Mouse (Mus musculus) brown adipose tissue, adult 24 weeks (tissue): ENCODE results near the gene Gm20662. TPM values are rescaled to one million over a fixed set of nuclear protein-coding genes. Genes with fewer than 3 reads are reported as not detected.
A peak's percentile ranks its signal among the peaks of the same experiment; 100 is the strongest.

Experiments
- H3K27ac ChIP-seq: fragments of 200-500 bp; replicated peaks from 2 replicates; pipeline ENCODE4 v1.5.1; 2012; ENCODE audit warnings: low read depth, mild to moderate bottlenecking, low read length
- H3K4me1 ChIP-seq: fragments of 200-500 bp; 2 replicates; pipeline ENCODE4 v1.6.1; 2012; ENCODE audit warnings: low read length, mixed read lengths; ENCODE audit not compliant: control insufficient read depth, insufficient read depth, insufficient read length
- H3K4me3 ChIP-seq: fragments of 200-500 bp; 2 replicates; pipeline ENCODE4 v1.5.1; 2012; ENCODE audit warnings: low read depth, mild to moderate bottlenecking, low read length, moderate library complexity; ENCODE audit not compliant: insufficient read depth
- polyA plus RNA-seq: library from polyadenylated mRNA; stranded (reverse); fragments of >200 nt; gene quantifications from 2 replicates; pipeline ENCODE4 v1.2.4, GENCODE M21; 2012; ENCODE audit not compliant: missing spikeins, insufficient read depth, insufficient read length

The Gm20662 gene
- polyA plus RNA-seq, 1 experiment: not detected

DNA sequence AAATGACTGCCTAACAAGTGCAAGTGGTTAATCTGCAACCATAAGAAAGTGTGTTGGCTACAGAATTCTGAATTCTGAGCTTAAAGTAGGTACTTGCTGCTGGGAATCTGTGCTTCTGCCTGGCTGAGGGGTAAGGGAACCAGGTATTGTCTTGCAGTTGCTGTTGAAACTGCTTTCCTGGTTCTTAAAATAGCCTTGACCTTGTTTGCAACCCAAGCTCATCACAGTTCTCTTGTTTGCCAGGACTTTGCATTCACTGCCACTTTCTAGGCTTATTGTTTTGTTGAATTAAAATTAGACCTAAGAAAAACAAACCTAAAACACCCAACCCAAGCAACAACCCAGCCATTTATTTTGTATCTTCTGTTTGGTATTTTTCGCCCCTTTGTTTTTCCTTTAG, 24.6 kb downstream of the Gm20662 start:
- 0 out of 2 replicates have a peak overlapping the region, but pooled peaks have one; percentile 3 for H3K27ac ChIP-seq
- H3K4me3 ChIP-seq: no peak overlapping the region

DNA sequence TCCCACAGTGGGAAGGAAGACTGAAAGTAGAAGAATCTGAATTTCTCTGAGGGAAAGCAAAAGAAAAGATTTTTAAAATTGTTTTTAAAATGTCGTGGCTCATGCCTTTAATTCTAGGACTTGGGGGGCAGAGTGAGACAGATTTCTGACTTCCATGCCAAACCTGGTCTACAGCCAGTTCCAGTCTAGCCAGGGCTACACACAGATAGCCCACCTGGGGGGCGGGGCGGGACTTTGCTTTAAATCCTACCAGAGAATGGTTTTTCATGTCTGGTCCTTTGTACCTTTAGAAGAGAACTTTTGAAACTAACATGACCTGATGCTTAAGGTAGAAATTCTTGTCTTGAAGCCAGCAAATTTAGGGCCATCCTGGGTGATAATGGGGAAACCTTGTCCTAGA, 27.1 kb downstream of the Gm20662 start:
- no peak overlapping the region for H3K27ac ChIP-seq
- no peaks in the 10 kb centered on the region; the same call in 1 of the 2 replicates for H3K4me1 ChIP-seq
- no peak overlapping the region for H3K4me3 ChIP-seq

More for the DNA sequence above, 24.6 kb downstream of the Gm20662 start:
- no peaks in the 10 kb centered on the region; the same call in 1 of the 2 replicates for H3K4me1 ChIP-seq

DNA sequence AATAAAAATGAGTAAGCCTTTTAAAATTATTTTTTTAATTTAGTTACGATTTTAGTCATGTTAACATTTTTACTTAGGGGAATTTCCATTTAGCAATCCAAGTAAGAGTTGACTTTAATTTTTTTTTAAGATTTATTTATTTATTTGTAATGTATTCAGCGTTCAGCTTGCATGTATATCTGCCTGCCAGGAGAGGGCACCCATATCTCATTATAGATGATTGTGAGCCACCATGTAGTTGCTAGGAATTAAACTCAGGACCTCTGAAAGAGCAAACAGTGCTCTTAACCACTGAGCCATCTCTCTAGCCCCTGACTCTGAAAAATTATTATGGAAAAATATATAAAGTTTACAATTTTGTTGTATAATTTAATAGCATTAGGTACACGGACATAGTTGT, 30.4 kb downstream of the Gm20662 start:
- Histone ChIP-seq H3K4me1 (no peaks in the 10 kb centered on the region), H3K27ac (no peak overlapping the region), H3K4me3 (no peak overlapping the region)

DNA sequence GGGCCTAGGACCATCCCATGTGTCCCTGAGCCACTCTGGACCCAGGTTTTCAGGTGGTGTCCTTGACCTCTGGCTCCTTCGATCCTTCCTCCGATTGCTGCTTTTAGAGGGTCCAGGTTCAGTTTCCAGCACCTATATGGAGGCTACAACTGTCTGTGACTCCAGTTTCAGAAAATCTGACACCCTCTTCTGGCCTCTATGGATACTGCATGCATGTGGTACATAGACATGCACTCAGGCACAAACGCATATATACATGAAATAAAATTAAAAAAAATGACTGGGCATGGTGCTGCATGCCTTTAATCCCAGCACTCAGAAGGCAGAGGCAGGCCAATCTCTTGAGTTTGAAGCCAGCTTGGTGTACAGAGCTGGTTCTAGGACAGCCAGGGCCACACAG, 31.7 kb downstream of the Gm20662 start:
- Histone ChIP-seq H3K4me3 (no peak overlapping the region), H3K27ac (no peak overlapping the region), H3K4me1 (no peaks in the 10 kb centered on the region)

GRCm38 (mm10) chr9:108032126-108032525, 36.0 kb downstream of the Gm20662 start:
- no peak overlapping the region for H3K4me3 ChIP-seq
- no peak overlapping the region for H3K27ac ChIP-seq
- H3K4me1 ChIP-seq: peaks cover 5% of the 10 kb centered on the region; the same call in 1 of the 2 replicates

DNA sequence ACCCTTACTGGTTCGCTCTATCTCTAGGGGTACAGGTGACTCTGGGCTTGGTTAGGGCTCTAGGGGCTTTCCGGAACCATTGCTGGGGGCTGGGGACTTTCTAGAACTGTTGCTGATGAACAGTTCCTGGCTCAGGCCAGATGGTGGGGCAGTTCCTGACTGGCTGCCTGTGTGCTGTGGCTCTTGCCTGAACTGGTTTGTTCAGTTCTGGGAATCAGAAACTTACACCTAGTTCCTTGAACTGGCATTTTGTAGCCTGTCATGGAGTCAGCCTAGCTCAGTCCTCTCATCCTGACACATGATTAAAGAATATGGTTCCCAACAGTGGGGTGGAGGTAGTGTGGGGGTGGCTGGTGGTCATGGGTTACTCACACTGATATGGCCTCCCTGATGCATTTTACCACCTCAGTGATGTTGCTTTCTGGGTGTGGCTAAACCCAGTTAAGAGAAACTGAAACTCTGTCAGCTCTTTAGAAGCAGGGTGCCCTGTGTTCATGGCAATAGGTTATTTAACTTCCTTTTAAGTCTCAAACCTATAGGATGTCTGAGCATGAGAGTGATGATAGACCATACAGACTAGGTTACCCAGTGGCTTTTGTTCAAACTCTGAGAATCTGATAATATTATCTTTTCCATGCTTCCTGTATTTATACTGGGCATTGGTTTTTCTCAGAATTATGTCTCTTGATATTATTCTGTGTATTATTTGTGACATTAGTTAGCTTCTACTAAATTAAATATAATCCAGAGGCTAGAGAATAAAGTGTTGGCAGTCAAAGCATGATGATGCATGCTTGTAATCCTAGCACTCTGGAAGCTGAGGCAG, 39.4 kb downstream of the Gm20662 start:
- H3K4me3 ChIP-seq: no peak overlapping the region
- H3K4me1 ChIP-seq: peaks cover 5% of the 10 kb centered on the region; the same call in 1 of the 2 replicates

DNA sequence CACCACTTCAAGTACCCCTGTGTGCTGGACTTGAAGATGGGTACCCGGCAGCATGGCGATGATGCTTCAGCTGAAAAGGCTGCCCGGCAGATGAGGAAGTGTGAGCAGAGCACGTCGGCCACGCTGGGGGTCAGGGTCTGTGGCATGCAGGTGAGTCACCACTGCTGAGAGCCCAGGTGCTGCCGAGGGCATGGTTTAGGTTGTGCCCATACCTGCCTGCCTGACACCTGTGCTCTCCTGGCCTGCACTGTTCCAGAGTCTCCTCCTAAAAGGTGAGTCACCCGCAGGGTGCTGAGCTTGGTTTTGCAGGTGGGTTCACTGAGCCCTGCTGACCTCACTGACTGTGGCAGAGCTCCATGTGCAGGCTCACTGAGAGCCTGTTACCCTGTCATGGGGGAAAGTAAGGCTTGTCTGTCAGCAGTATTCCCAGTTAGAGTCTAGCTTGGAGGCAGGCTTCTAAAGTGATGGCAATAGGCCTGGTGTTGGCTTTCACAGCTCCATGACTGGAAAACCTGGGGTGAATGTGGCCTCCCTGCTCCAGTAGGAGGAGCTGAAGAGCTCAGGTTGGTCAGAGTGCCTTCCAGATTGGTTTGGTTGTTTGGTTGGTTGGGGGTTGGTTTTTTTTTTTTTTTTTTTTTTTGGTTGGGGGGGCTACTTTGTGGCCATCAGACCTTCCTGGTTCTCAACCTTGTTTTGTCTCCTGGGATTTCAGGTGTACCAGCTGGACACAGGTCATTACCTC, 48.8 kb downstream of the Gm20662 start:
- no peaks in the 10 kb centered on the region; the same call in 1 of the 2 replicates for H3K4me1 ChIP-seq
- H3K27ac ChIP-seq: no peak overlapping the region
- no peak overlapping the region for H3K4me3 ChIP-seq

More for the DNA sequence above, 39.4 kb downstream of the Gm20662 start:
- no peak overlapping the region for H3K27ac ChIP-seq

GRCm38 (mm10) chr9:108046582-108046981, 50.4 kb downstream of the Gm20662 start:
- Histone ChIP-seq H3K4me1 (no peaks in the 10 kb centered on the region; the same call in 1 of the 2 replicates), H3K27ac (no peak overlapping the region), H3K4me3 (no peak overlapping the region)

- peak overlapping the region; percentile 52; the same call in 1 of the 2 replicates for H3K4me3 ChIP-seq
- H3K4me1 ChIP-seq: no peaks in the 10 kb centered on the region; the same call in 1 of the 2 replicates
- no peak overlapping the region for H3K27ac ChIP-seq
These were observed 51.7 kb downstream of the Gm20662 start for GRCm38 (mm10) chr9:108047601-108048565.

- no peak overlapping the region for H3K27ac ChIP-seq
- peak overlapping the region; percentile 52 for H3K4me3 ChIP-seq
These were observed 52.4 kb downstream of the Gm20662 start for GRCm38 (mm10) chr9:108048566-108048955.

DNA sequence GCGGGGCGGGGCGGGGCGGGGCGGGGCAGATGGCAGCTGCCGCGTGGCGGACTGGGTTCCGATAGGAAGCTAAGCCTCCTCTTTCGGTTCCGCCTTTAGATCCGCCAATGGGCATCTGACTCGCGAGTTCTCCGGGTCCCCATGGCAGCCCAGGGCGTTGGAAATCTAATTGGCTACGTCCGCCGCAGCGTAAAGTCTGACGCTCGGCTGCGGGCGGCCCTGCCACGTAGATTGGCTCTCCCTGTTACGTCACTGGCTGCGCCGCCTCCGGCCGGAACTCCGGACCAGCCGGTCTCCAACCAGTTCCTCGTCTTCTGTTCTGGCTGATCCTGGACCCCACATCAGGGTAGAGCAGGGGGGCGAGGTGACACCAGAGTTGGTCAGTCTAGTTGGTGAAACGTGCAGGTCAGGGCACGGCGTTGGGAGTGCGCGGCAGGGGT, 52.9 kb downstream of the Gm20662 start, which contains the start of gene Gmppb:
TSS of gene Gmppb (plus strand) at position 227 of the 440 bp plus-strand sequence.
- H3K4me3 ChIP-seq: peak within 1 kb of the TSS; percentile 90
- peak within 1 kb of the TSS; percentile 76 for H3K27ac ChIP-seq
- H3K4me1 ChIP-seq: peaks cover 3% of the 10 kb centered on the region; the same call in 1 of the 2 replicates

More at GRCm38 (mm10) chr9:108048566-108048955, 52.4 kb downstream of the Gm20662 start:
- H3K4me1 ChIP-seq: peaks cover 3% of the 10 kb centered on the region; the same call in 1 of the 2 replicates

DNA sequence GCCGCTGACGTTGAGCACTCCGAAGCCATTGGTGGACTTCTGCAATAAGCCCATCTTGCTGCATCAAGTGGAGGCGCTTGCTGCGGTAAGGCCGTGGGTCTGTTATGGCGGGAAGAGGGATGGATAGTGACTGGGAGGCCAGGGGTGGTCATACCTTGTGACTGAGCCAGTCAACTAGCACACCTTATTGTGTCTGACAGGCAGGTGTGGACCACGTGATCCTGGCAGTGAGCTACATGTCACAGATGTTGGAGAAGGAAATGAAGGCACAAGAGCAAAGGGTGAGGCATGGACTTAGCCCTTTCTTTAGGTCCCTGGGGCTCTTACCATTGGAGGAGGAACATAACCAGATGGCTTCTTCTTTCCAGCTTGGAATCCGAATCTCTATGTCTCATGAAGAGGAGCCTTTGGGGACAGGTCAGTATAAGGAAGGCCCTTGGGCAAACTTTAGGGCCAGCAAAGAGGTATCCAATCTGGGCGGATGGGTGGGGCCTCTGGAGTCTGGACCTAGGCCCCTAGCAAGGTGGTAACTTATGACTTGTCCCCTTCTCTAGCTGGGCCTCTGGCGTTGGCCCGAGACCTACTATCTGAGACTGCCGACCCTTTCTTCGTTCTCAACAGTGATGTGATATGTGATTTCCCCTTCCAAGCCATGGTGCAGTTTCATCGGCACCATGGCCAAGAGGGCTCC, 53.6 kb downstream of the Gm20662 start:
- Histone ChIP-seq H3K27ac (peak overlapping the region; percentile 76), H3K4me1 (peaks cover 3% of the 10 kb centered on the region; the same call in 1 of the 2 replicates), H3K4me3 (peak overlapping the region; percentile 90)

GRCm38 (mm10) chr9:108051184-108051930, 55.2 kb downstream of the Gm20662 start:
- peaks cover 3% of the 10 kb centered on the region; the same call in 1 of the 2 replicates for H3K4me1 ChIP-seq
- H3K27ac ChIP-seq: no peak overlapping the region
- no peak overlapping the region for H3K4me3 ChIP-seq
